Mouse (Mus musculus) right cerebral cortex, postnatal 25 days (tissue): ENCODE data around the gene Osbpl10.
"Not testable (repeated sequence)": the region's sequence is repeated elsewhere in the genome, so short reads cannot be mapped to it uniquely, and the experiment has no call there.

Experiments
- DNase-seq: peaks from one replicate; pipeline ENCODE4 v3.0.0; 2022

Gene Osbpl10

GRCm38 (mm10) chr9:114985741-114986140 is 7.4 kb downstream of the Osbpl10 start:
- DNase-seq: no peak

GRCm38 (mm10) chr9:114986361-114986760 is 8.0 kb downstream of the Osbpl10 start:
- no peak for DNase-seq

GRCm38 (mm10) chr9:114988029-114988428 is 9.7 kb downstream of the Osbpl10 start:
- no peak for DNase-seq

- no peak for DNase-seq
Observed at GRCm38 (mm10) chr9:114988610-114989327, 10.4 kb downstream of the Osbpl10 start.

- DNase-seq: no peak
Observed at GRCm38 (mm10) chr9:114990421-114990820, 12.1 kb downstream of the Osbpl10 start.

GRCm38 (mm10) chr9:114992528-114992927 is 14.2 kb downstream of the Osbpl10 start:
- no peak for DNase-seq

- DNase-seq: no peak
Observed at GRCm38 (mm10) chr9:114995250-114995649, 16.9 kb downstream of the Osbpl10 start.

GRCm38 (mm10) chr9:114995716-114996115 is 17.3 kb downstream of the Osbpl10 start:
- DNase-seq: no peak

- no peak for DNase-seq
Observed at GRCm38 (mm10) chr9:114996489-114996888, 18.1 kb downstream of the Osbpl10 start.

GRCm38 (mm10) chr9:114999010-114999770 is 20.8 kb downstream of the Osbpl10 start:
- DNase-seq: no peak

- no peak for DNase-seq
Observed at GRCm38 (mm10) chr9:114999771-115000146, 21.4 kb downstream of the Osbpl10 start.

GRCm38 (mm10) chr9:115005446-115005845 is 27.1 kb downstream of the Osbpl10 start:
- no peak for DNase-seq

- DNase-seq: no peak
Observed at GRCm38 (mm10) chr9:115007776-115008175, 29.4 kb downstream of the Osbpl10 start.

GRCm38 (mm10) chr9:115008194-115008593 is 29.8 kb downstream of the Osbpl10 start:
- peak; percentile 39 for DNase-seq

- DNase-seq: no peak
Observed at GRCm38 (mm10) chr9:115012367-115012766, 34.0 kb downstream of the Osbpl10 start.

GRCm38 (mm10) chr9:115020141-115020540 is 41.8 kb downstream of the Osbpl10 start:
- DNase-seq: no peak

- DNase-seq: no peak
Observed at GRCm38 (mm10) chr9:115021419-115021818, 43.0 kb downstream of the Osbpl10 start.

- DNase-seq: no peak
Observed at GRCm38 (mm10) chr9:115023137-115023536, 44.8 kb downstream of the Osbpl10 start.

- peak; percentile 62 for DNase-seq
Observed at GRCm38 (mm10) chr9:115023708-115024383, 45.5 kb downstream of the Osbpl10 start.

GRCm38 (mm10) chr9:115029307-115029706 is 50.9 kb downstream of the Osbpl10 start:
- DNase-seq: no peak

GRCm38 (mm10) chr9:115030581-115030980 is 52.2 kb downstream of the Osbpl10 start:
- DNase-seq: no peak

- DNase-seq: not testable (repeated sequence)
Observed at GRCm38 (mm10) chr9:115031046-115031445, 52.7 kb downstream of the Osbpl10 start.

- no peak for DNase-seq
Observed at GRCm38 (mm10) chr9:115032786-115033185, 54.4 kb downstream of the Osbpl10 start.

- no peak for DNase-seq
Observed at GRCm38 (mm10) chr9:115034271-115034670, 55.9 kb downstream of the Osbpl10 start.
